Mouse (Mus musculus): ENCODE results near the gene Tnfsf13.

The Tnfsf13 gene

GRCm38 (mm10) chr11:69681314-69682208 lies 4.0 kb downstream of the Tnfsf13 start, which contains the start of gene Senp3:
Gene Senp3, minus strand, starts transcription at chr11:69682084.
- DNase-seq (ENCODE audit: low spot score in 2 of 2) = peak; percentile 97 to 99

- DNase-seq (ENCODE audit: low spot score in 2 of 2) = no peak
Measured at GRCm38 (mm10) chr11:69680136-69680855, 5.3 kb downstream of the Tnfsf13 start.

- DNase-seq (ENCODE audit: low spot score in 2 of 2) = no peak
Measured at GRCm38 (mm10) chr11:69679144-69679543, 6.4 kb downstream of the Tnfsf13 start.

- DNase-seq (ENCODE audit: low spot score in 2 of 2) = peak; percentile 100
Measured at GRCm38 (mm10) chr11:69672211-69672706, 13.3 kb downstream of the Tnfsf13 start, which contains the start of gene Eif4a1. Gene Eif4a1, minus strand, starts transcription at chr11:69672423.

GRCm38 (mm10) chr11:69671726-69672124 lies 13.9 kb downstream of the Tnfsf13 start:
- DNase-seq (ENCODE audit: low spot score in 2 of 2) = no peak

- DNase-seq (ENCODE audit: low spot score in 2 of 2) = peak; percentile 87 to 88
Measured at GRCm38 (mm10) chr11:69670786-69671725, 14.5 kb downstream of the Tnfsf13 start.

GRCm38 (mm10) chr11:69666665-69667005 lies 18.9 kb downstream of the Tnfsf13 start:
- no peak for DNase-seq (ENCODE audit: low spot score in 2 of 2)

GRCm38 (mm10) chr11:69665961-69666664 lies 19.5 kb downstream of the Tnfsf13 start, which contains the start of gene Cd68:
Gene Cd68, minus strand, starts transcription at chr11:69666153.
- DNase-seq (ENCODE audit: low spot score in 2 of 2) = peak; percentile 66 to 78

- no peak for DNase-seq (ENCODE audit: low spot score in 2 of 2)
Measured at GRCm38 (mm10) chr11:69665457-69665960, 20.1 kb downstream of the Tnfsf13 start.

GRCm38 (mm10) chr11:69664841-69665240 lies 20.7 kb downstream of the Tnfsf13 start:
- DNase-seq (ENCODE audit: low spot score in 2 of 2) = no peak

- no peak for DNase-seq (ENCODE audit: low spot score in 2 of 2)
Measured at GRCm38 (mm10) chr11:69663795-69664194, 21.8 kb downstream of the Tnfsf13 start.

GRCm38 (mm10) chr11:69662967-69663671 lies 22.5 kb downstream of the Tnfsf13 start:
- DNase-seq (ENCODE audit: low spot score in 2 of 2) = no peak

GRCm38 (mm10) chr11:69662213-69662966 lies 23.2 kb downstream of the Tnfsf13 start, which contains the start of gene Mpdu1:
Gene Mpdu1, minus strand, starts transcription at chr11:69662642.
- peak; percentile 93 for DNase-seq (ENCODE audit: low spot score in 2 of 2)

GRCm38 (mm10) chr11:69661221-69661881 lies 24.2 kb downstream of the Tnfsf13 start:
- DNase-seq (ENCODE audit: low spot score in 2 of 2) = no peak

GRCm38 (mm10) chr11:69657462-69657881 lies 28.1 kb downstream of the Tnfsf13 start:
- no peak for DNase-seq (ENCODE audit: low spot score in 2 of 2)

GRCm38 (mm10) chr11:69656617-69657461 lies 28.7 kb downstream of the Tnfsf13 start:
- peak in 1 of 2 experiments; percentile 49 for DNase-seq (ENCODE audit: low spot score in 2 of 2)

- no peak for DNase-seq (ENCODE audit: low spot score in 2 of 2)
Measured at GRCm38 (mm10) chr11:69656065-69656455, 29.5 kb downstream of the Tnfsf13 start.

Measured in frontal cortex, postnatal 36 days (tissue).